In the genomic region with DNA sequence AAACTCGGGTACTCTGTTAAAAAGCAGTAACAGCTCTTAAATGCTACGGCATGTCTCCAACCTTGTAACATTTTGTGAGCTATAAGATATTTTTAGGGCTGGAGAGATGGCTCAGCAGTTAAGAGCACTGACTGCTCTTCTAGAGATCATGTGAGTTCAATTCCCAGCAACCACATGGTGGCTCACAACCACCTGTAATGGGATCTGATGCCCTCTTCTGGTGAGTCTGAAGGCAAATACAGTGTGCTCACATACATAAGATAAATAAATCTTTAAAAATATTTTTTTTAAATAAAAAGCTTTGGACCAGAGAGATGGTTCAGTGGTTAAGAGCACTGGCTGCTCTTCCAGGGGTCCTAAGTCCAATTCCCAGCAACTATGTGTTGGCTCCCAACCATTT, we compare ENCODE assay signal across 16 mouse cellular contexts.
"Had no signal": no experiment of that assay in that cellular context is flagged by ENCODE, and none has a peak within 500 bp of the region (broad histone marks: within the 10 kb centered on the region; RNA-seq: fewer than 3 reads in every experiment).

No protein-coding gene starts in this region.

- H3K9ac ChIP-seq: lung, embryonic 15.5 days; midbrain, embryonic 13.5 days; midbrain, embryonic 15.5 days; neural tube, embryonic 12.5 days; stomach, embryonic 15.5 days had no signal

- H3K4me3 ChIP-seq: lung, embryonic 15.5 days; megakaryocyte, embryonic 14.5 days; midbrain, embryonic 13.5 days; midbrain, embryonic 15.5 days; neural tube, embryonic 12.5 days; stomach, embryonic 15.5 days had no signal

- H3K4me2 ChIP-seq: lung, embryonic 15.5 days; midbrain, embryonic 11.5 days; midbrain, embryonic 13.5 days; midbrain, embryonic 15.5 days; neural tube, embryonic 12.5 days; stomach, embryonic 15.5 days had no signal

- ATAC-seq: lung, postnatal 0 days; midbrain, embryonic 13.5 days; midbrain, embryonic 15.5 days had no signal

- DNase-seq: lung, adult 2 months; lung, postnatal 14 days; lung, postnatal 36 days; right cerebral cortex, postnatal 14 days; thymus, adult 18-20 months; thymus, postnatal 14 days; thymus, postnatal 36 days had no signal

- H3K36me3 ChIP-seq: lung, embryonic 15.5 days; midbrain, embryonic 13.5 days; midbrain, embryonic 15.5 days; neural tube, embryonic 12.5 days; stomach, embryonic 15.5 days had no signal

- H3K9me3 ChIP-seq: lung, embryonic 15.5 days; midbrain, embryonic 13.5 days; midbrain, embryonic 15.5 days; neural tube, embryonic 12.5 days; stomach, embryonic 15.5 days had no signal

- H3K27me3 ChIP-seq: lung, embryonic 15.5 days; midbrain, embryonic 13.5 days; midbrain, embryonic 15.5 days; neural tube, embryonic 12.5 days; stomach, embryonic 15.5 days had no signal

- H3K27ac ChIP-seq: lung, embryonic 15.5 days; macrophage; midbrain, embryonic 13.5 days; midbrain, embryonic 15.5 days; neural tube, embryonic 12.5 days; stomach, embryonic 15.5 days had no signal
